Mouse (Mus musculus) cortical plate, adult 2 months (tissue): ENCODE data around the gene Rae1. TPM values are rescaled to one million over a fixed set of nuclear protein-coding genes. Genes with fewer than 3 reads are reported as not detected.

Source experiments
- H3K27ac ChIP-seq: fragments of 200-500 bp; 2 replicates; pipeline ENCODE4 v1.5.1; 2012; ENCODE audit warnings: low read length, control low read depth, inconsistent platforms; ENCODE audit not compliant: insufficient read depth
- H3K4me1 ChIP-seq: fragments of 200-500 bp; 2 replicates; pipeline ENCODE4 v1.6.1; 2011; ENCODE audit warnings: low read length; ENCODE audit not compliant: control insufficient read depth, insufficient read depth
- H3K4me3 ChIP-seq: fragments of 200-500 bp; 2 replicates; pipeline ENCODE4 v1.5.1; 2011; ENCODE audit warnings: mild to moderate bottlenecking, low read length, control low read depth; ENCODE audit not compliant: insufficient read depth
- CTCF ChIP-seq: fragments of 200-500 bp; IDR thresholded peaks from 2 replicates; pipeline ENCODE4 v1.5.1; 2011; ENCODE audit warnings: mild to moderate bottlenecking, control low read depth, low read length; ENCODE audit not compliant: insufficient read depth; ENCODE audit errors: extremely low read depth
- POLR2A ChIP-seq: fragments of 200-500 bp; IDR thresholded peaks from 2 replicates; pipeline ENCODE4 v1.6.1; 2011; ENCODE audit warnings: mild to moderate bottlenecking, low read length, control low read depth; ENCODE audit not compliant: insufficient read depth; ENCODE audit errors: extremely low read depth
- polyA plus RNA-seq: library from polyadenylated mRNA; depleted of rRNA; stranded (reverse); fragments of >200 nt; gene quantifications from 2 replicates; pipeline ENCODE4 v1.2.3, GENCODE M21; 2012

Gene Rae1
- polyA plus RNA-seq, 1 experiment, result 68.4 TPM

- TF ChIP-seq CTCF, result no peak
- Histone ChIP-seq H3K4me1 (no peaks in the 10 kb centered on the region), H3K4me3 (no peak overlapping the region), H3K27ac (no peak overlapping the region)
These were observed 24.0 kb downstream of the Rae1 start for GRCm38 (mm10) chr2:173023966-173024365.

- H3K4me1 ChIP-seq, result no peaks in the 10 kb centered on the region
These were observed 24.5 kb downstream of the Rae1 start for GRCm38 (mm10) chr2:173024392-173024791.

GRCm38 (mm10) chr2:173024938-173025337 is 25.0 kb downstream of the Rae1 start:
- no peak overlapping the region for H3K4me3 ChIP-seq
- H3K4me1 ChIP-seq, result no peaks in the 10 kb centered on the region
- no peak for TF ChIP-seq CTCF
- TF ChIP-seq POLR2A, result no peak
- H3K27ac ChIP-seq, result no peak overlapping the region

More at GRCm38 (mm10) chr2:173024392-173024791, 24.5 kb downstream of the Rae1 start:
- Histone ChIP-seq H3K4me3 (no peak overlapping the region), H3K27ac (no peak overlapping the region)
- no peak for TF ChIP-seq POLR2A
- no peak for TF ChIP-seq CTCF

- TF ChIP-seq POLR2A, result no peak
- TF ChIP-seq CTCF, result no peak
- H3K4me3 ChIP-seq, result no peak overlapping the region
- no peak overlapping the region for H3K27ac ChIP-seq
- no peaks in the 10 kb centered on the region for H3K4me1 ChIP-seq
These were observed 26.4 kb downstream of the Rae1 start for GRCm38 (mm10) chr2:173026286-173026685.

GRCm38 (mm10) chr2:173026688-173027131 is 26.8 kb downstream of the Rae1 start:
- no peak overlapping the region for H3K4me3 ChIP-seq
- no peaks in the 10 kb centered on the region for H3K4me1 ChIP-seq
- TF ChIP-seq POLR2A, result no peak
- no peak for TF ChIP-seq CTCF
- H3K27ac ChIP-seq, result no peak overlapping the region

- no peak for TF ChIP-seq CTCF
- no peak for TF ChIP-seq POLR2A
- no peaks in the 10 kb centered on the region for H3K4me1 ChIP-seq
- H3K27ac ChIP-seq, result no peak overlapping the region
- no peak overlapping the region for H3K4me3 ChIP-seq
These were observed 27.4 kb downstream of the Rae1 start for GRCm38 (mm10) chr2:173027169-173027823.

- TF ChIP-seq CTCF (no peak), POLR2A (no peak)
- H3K27ac ChIP-seq, result no peak overlapping the region
- no peaks in the 10 kb centered on the region for H3K4me1 ChIP-seq
- H3K4me3 ChIP-seq, result no peak overlapping the region
These were observed 28.0 kb downstream of the Rae1 start for GRCm38 (mm10) chr2:173027824-173028495.

GRCm38 (mm10) chr2:173028508-173029031 is 28.7 kb downstream of the Rae1 start:
- TF ChIP-seq CTCF (no peak), POLR2A (no peak)
- Histone ChIP-seq H3K4me3 (no peak overlapping the region), H3K4me1 (no peaks in the 10 kb centered on the region), H3K27ac (no peak overlapping the region)

- TF ChIP-seq CTCF (no peak), POLR2A (no peak)
These were observed 30.8 kb downstream of the Rae1 start for GRCm38 (mm10) chr2:173030591-173031338.

More at GRCm38 (mm10) chr2:173030591-173031338, 30.8 kb downstream of the Rae1 start:
- Histone ChIP-seq H3K27ac (no peak overlapping the region), H3K4me3 (no peak overlapping the region), H3K4me1 (no peaks in the 10 kb centered on the region)
